Mouse (Mus musculus): ENCODE measurements around the gene Msrb2. TPM values are rescaled to one million over a fixed set of nuclear protein-coding genes. Genes with fewer than 3 reads are reported as not detected.

The Msrb2 gene
- total RNA-seq (2021) (10 to 100 TPM; 26.2 to 28.7 TPM), polyA plus RNA-seq (2012; rRNA removed) (10.4 and 14.3 TPM in 2 replicates)
- long read RNA-seq, transcript Msrb2-201 (5 exons, 1,196 nt): major isoform, 37 of 40 reads
- long read RNA-seq, partial matches to known transcripts: 0 of 40 reads
- long read RNA-seq, other reads (novel, unspliced or antisense): 3 of 40 reads

GRCm38 (mm10) chr2:19371390-19372158 lies at the start of gene Msrb2:
TSS of gene Msrb2 (plus strand) at chr2:19371440.
- peak; percentile 87 for DNase-seq

GRCm38 (mm10) chr2:19322448-19322847 lies 48.8 kb upstream of the Msrb2 start:
- DNase-seq: no peak

GRCm38 (mm10) chr2:19326376-19326775 lies 44.9 kb upstream of the Msrb2 start:
- no peak for DNase-seq

GRCm38 (mm10) chr2:19327811-19328210 lies 43.4 kb upstream of the Msrb2 start:
- no peak for DNase-seq

DNA sequence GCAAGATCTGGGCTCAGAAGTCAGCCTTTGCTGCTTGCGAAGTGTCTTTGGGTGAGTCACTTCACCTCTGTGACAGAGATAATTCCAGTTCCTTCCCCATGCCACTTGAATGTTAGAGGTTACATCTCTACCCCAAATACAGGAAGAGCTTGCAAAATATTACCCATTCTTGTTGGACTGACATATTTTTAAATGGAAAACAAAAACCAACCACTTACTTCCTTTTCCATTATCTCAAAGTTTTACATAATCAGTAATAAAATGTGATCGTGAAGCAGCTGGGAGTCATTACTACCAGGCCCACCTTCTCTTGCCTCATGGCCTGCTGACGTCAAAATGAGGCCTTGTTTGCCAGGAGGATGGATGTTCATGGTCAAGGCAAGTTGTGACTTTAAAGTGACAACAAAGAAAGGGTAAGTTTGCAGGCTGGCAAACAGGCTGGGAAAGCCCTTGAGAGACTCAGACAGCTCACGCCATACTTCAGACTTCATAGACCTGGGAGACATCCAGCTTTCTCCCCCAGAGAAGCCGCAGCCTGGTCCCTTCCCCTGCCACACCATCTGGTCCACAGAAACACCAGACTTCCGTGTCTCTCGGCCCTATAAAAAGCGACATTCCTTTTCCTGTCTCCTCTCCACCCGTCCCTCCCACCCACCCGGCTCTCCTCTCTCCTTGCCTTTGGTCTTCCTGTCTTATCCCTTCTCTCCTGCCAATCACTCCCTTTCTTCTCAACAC lies 27.2 kb upstream of the Msrb2 start:
- peak; percentile 49 for DNase-seq

DNA sequence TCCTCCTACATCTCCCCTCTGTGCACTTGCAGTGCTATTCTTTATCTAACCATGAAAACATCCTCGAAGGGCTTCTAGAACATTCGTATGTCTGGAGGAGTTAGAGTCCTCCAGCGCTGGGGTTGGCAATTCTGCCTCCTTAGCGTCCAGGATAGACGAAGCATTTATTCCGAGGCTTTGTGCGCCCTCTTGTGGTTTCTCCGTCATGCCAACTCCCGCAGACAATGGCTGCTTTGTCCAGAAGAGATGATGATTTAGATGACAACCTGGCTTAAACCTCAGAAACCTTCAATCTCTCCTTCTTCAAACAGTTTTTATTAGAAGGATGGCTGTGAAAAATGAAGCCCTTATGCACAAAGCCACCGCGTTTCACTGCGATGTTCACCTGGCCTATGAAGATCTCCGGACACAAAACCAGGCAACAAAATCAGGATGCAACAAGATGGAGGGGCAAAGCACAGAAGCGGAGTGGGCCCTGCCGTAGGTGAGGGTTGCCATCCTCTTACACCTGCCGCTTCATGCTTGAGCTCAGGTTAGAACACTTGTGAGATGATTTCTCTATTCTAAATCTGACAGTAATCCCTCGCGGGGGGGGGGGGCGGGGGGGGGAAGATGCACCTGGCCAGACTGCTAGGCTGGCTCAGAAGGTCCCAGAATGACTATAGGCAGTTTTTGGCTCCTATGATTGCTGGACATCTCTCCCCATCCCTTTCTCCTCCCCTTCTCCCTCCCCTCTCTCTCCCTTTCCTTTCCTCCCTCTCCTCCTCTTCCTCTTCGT lies 26.4 kb upstream of the Msrb2 start:
- DNase-seq: peak; percentile 86

DNA sequence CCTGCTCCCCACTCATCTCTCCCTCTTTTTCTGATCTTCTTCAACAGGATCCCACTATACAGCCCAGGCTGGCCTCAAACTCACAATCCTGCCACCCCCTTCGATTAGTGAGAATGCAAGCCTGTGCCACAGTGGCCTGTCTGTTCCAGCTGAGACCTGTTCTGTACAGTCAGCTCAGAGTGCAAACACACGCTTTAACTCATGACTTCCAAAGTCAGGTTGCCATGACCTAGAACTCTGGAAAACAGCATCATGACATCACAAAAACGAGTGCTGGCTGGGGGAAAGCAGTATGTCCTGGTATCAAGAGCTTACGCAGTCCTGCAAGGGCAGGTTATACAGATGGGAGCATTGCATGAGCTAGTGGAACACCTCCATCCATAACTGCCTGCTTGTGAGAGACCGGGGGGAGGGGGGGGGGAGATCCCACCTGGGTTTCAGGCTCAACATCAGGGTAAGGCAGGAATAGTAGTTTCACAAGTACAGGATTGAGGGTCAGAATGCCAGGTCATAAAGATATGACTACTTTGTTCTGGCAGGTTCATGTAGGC lies 25.8 kb upstream of the Msrb2 start:
- DNase-seq: no peak

DNA sequence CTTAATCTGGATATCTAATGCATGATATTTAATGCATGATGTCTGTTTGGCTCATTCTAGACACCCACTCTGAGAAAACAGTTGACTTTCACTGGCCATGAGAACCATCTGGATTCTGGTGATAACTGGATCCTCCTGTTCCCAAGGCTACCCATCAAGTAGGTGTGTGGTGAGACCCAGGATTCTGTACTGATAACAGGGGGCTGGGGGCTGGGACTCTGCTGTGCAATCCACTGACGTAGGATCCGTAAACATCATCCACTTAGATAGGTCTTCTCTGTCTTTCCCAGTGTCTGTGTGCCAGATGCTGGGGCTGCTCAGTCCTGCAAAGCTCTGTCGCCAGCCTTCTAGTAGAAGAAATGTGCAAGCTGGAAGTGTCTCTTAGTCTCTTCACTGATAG lies 22.8 kb upstream of the Msrb2 start:
- no peak for DNase-seq

GRCm38 (mm10) chr2:19350167-19350566 lies 21.1 kb upstream of the Msrb2 start:
- DNase-seq: no peak

DNA sequence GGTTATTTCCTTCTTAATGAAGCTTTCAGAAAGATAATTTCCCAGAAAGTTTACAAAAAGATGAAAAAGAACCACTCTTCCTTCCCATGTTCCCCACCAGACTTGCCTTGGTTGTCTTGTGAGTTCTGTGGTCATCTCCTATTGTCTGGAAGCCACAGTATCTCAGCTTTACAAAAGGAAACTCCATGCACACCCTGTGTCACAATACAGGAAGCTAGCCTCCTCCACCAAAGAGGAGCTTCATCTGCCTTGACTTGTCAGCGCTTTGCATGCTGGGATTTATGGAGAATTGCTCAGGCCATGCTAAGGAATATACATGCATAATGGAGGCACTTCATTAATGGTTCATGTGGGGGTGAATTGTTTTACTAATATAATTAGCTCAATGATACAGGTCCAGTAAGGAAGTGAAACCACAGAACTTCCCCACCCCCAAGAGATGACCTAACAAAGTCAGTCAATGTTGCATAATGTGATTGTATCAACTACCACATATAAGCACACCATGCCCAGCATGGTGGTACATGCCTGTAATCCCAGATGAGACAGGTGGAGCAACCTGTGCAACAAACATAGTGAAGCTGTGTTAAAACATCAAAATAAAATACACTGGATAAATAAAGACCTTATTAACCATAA lies 19.5 kb upstream of the Msrb2 start:
- no peak for DNase-seq

GRCm38 (mm10) chr2:19353158-19353557 lies 18.1 kb upstream of the Msrb2 start:
- DNase-seq: no peak

DNA sequence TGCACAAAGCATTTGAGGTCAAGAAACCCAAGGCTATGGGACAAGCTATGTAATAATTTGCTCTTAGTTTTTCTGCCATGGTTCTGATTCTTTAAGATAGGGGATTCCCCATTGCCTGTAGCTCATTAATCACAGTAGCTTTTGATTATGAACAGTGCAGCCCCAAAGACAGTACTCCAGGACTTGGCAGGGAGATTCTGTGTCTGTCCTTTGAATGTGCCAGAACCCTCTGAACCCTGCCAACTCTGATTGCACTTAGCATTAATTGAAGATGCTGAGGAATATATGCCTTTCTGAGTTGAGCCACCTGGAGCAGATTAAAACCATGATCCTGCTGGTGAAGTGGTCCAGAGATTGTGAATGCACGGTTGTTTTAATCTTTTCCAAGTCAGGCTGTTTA lies 8.4 kb upstream of the Msrb2 start:
- no peak for DNase-seq

DNA sequence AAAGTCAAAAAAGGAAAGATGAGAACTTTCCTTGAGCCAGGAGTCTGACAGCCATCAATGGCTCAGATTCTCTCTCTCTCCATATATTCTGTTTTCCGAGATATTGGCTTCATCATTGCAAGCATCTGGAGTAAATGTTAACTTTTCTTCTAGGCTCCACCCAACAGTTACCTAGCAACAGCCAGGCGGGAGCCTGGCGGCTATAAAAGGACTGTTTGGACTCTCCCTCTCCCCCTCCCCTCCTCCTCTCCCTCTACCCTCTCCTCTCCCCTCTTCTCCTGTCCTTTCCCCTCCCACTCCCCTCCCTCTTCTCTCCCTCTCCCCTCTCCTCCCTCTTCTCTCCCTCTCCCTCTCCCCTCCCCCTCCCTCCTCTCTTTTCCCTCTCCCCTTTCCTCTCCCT lies 4.8 kb upstream of the Msrb2 start:
- DNase-seq: no peak

DNA sequence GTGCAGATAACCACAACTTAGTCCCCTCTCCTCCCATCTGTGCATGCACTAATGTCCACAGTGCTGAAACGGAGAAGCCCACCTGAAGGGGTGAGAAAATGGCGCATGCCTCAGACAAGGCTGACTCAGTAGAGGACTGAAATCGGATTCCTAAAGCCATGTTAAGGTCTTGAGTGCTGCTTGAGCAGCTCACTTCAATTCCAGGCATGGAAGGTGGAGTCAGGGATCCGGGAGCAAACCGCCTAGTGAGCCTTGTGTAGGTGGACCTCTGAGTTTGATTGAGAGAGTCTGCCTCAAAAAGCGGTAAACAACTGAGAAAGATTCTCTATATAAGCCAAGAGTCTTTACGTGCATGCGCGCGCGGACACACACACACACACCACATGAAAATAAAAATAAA lies 4.1 kb upstream of the Msrb2 start:
- no peak for DNase-seq

DNA sequence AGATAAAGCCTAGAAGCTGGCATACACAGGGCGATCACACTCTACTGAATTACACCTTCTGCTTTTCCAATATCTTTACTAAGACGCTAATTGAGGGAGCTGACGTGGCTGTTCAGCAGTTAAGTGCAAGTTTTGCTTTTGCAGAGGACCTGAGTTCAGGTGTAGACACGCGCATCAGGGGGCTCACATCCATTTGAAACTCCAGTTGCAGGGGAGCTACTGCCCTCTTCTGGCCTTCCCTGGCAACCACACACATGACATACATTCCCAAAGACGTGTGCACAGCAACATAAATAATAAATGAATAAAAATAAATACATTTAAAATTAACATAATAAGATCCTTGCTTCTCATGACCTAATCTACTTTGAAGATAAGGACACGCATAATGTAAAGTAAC lies 2.5 kb downstream of the Msrb2 start:
- DNase-seq: no peak

GRCm38 (mm10) chr2:19380446-19380950 lies 9.3 kb downstream of the Msrb2 start:
- no peak for DNase-seq

DNA sequence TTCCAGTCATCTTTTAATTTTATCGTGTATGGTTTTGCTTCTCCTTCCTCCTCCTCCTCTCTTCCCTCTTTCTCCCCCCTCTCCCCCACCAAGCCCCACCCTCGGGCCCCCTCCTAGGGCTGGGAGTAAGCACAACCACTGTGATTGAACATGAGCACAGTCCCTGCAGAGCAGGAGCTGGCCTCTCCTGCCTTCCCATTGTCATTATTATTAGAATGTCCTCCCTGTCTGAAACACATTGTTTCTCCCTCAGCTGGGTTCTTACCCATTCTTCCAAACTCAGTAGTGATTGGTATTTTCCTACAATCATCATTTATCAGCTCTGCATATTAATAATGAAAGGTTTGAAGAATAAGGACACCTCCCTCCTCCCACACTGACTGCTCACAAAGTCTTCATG lies 9.7 kb downstream of the Msrb2 start:
- no peak for DNase-seq

DNA sequence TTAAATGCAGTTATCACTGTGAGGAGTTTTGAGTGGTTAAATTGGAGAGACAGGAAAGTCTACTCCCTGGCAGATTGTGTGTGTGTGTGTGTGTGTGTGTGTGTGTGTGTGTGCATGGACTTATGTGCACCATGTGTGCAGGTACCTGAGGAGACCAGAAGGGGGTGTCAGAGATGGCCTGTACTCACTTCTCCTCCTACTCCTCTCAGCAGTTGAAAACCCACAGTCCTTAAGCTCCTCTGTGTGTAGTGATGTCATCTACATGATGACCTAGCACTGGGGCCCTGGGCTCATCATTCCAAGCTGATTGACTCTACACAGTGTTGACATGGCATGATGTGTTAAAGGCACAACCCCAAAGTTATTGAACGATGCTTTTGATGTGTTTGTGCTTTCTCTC lies 11.0 kb downstream of the Msrb2 start:
- no peak for DNase-seq

GRCm38 (mm10) chr2:19383006-19383405 lies 11.8 kb downstream of the Msrb2 start:
- no peak for DNase-seq

- no peak for DNase-seq
Observed at GRCm38 (mm10) chr2:19385772-19386171, 14.5 kb downstream of the Msrb2 start.

- no peak for DNase-seq
Observed at GRCm38 (mm10) chr2:19388329-19389103, 17.3 kb downstream of the Msrb2 start.

Data from adrenal gland, adult 2 months (tissue).